Mouse (Mus musculus) mesoderm, embryonic 11.5 days (tissue): ENCODE results near the gene Shld2.
A peak's percentile ranks its signal among the peaks of the same experiment; 100 is the strongest.

Experiments used
- DNase-seq: peaks from one replicate; pipeline ENCODE4 v3.0.0-alpha.2; 2012; ENCODE audit warnings: low read depth, low spot score

Shld2 gene

GRCm38 (mm10) chr14:34310234-34310965 lies at the start of gene Shld2, which contains the start of gene Glud1:
TSS of gene Shld2 (minus strand) at chr14:34310493.
TSS of gene Glud1 (plus strand) at chr14:34310727.
- peak; percentile 95 for DNase-seq

- DNase-seq: no peak
Measured at GRCm38 (mm10) chr14:34359676-34360244, 49.5 kb upstream of the Shld2 start.

- no peak for DNase-seq
Measured at GRCm38 (mm10) chr14:34357671-34358455, 47.6 kb upstream of the Shld2 start.

- DNase-seq: no peak
Measured at GRCm38 (mm10) chr14:34355301-34355700, 45.0 kb upstream of the Shld2 start, which contains the start of gene Fam25c. TSS of gene Fam25c (minus strand) at chr14:34355433.

GRCm38 (mm10) chr14:34354456-34354855 lies 44.2 kb upstream of the Shld2 start:
- DNase-seq: no peak

- no peak for DNase-seq
Measured at GRCm38 (mm10) chr14:34353326-34353725, 43.0 kb upstream of the Shld2 start.

- no peak for DNase-seq
Measured at GRCm38 (mm10) chr14:34352523-34352922, 42.2 kb upstream of the Shld2 start.

- no peak for DNase-seq
Measured at GRCm38 (mm10) chr14:34351660-34352059, 41.4 kb upstream of the Shld2 start.

GRCm38 (mm10) chr14:34349007-34349406 lies 38.7 kb upstream of the Shld2 start:
- no peak for DNase-seq

GRCm38 (mm10) chr14:34348301-34348700 lies 38.0 kb upstream of the Shld2 start:
- DNase-seq: no peak

- DNase-seq: no peak
Measured at GRCm38 (mm10) chr14:34347084-34347483, 36.8 kb upstream of the Shld2 start.

- DNase-seq: no peak
Measured at GRCm38 (mm10) chr14:34345771-34346566, 35.7 kb upstream of the Shld2 start.

- no peak for DNase-seq
Measured at GRCm38 (mm10) chr14:34344361-34344760, 34.1 kb upstream of the Shld2 start.

GRCm38 (mm10) chr14:34343078-34343477 lies 32.8 kb upstream of the Shld2 start:
- no peak for DNase-seq

GRCm38 (mm10) chr14:34341993-34342392 lies 31.7 kb upstream of the Shld2 start:
- no peak for DNase-seq

GRCm38 (mm10) chr14:34339446-34339845 lies 29.2 kb upstream of the Shld2 start:
- no peak for DNase-seq

- DNase-seq: no peak
Measured at GRCm38 (mm10) chr14:34332476-34332875, 22.2 kb upstream of the Shld2 start.

- DNase-seq: no peak
Measured at GRCm38 (mm10) chr14:34331886-34332285, 21.6 kb upstream of the Shld2 start.

GRCm38 (mm10) chr14:34330657-34331158 lies 20.4 kb upstream of the Shld2 start:
- DNase-seq: no peak

GRCm38 (mm10) chr14:34327618-34328017 lies 17.3 kb upstream of the Shld2 start:
- no peak for DNase-seq

- no peak for DNase-seq
Measured at GRCm38 (mm10) chr14:34326606-34327005, 16.3 kb upstream of the Shld2 start.
